Mouse (Mus musculus): ENCODE data around the gene Nap1l1.

DNA sequence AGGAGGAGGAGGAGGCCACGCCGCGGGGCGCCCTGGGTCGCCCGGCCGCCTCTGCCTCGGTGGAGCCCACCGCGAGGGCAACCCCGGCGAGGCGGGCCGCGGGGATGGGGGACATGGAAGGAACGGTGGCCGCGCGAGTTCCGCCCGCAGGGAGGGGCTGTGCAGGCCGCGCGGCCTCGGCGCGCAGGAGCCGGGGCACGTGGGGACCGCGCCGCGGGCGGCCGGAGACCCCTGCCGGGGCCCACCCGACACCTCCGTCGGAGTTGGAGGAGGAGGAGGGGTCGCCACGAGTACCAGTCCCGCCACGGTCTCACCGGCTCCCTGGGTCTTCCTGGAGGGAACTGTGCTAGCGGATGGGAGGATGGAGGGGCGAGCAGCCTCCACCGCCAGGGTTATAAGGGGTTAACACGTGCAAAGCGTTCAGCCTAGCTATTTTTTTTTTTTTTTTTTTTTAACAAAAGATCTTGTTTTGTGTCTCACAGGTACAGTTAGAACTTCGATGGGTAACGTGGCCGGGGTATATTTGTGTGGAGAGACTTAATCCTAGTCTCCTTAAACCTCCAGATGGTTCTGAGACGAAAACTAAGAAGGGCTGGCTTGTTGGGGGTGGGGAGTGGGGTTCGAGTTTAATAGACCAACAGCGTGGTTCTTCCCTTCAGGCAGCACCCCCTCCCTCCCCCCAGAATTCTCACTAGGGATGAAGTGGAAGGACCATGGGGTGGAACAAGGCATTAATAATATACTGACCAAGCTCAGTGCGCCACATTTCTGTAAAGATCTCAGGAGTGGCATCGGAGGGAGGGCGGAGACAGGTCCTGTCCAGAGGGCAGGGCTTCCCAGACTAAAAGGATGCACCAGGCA is 718 bp downstream of the Nap1l1 start:
- TF ChIP-seq CTCF (IDR thresholded peaks at IDR 0.05; ENCODE audit: low read depth, low read length): no peak
- no peak for TF ChIP-seq POLR2A (IDR thresholded peaks at IDR 0.05; ENCODE audit: borderline replicate concordance, low read depth, low read length)
